Mouse (Mus musculus): ENCODE results near the gene Pnck. TPM values are rescaled to one million over a fixed set of nuclear protein-coding genes. Genes with fewer than 3 reads are reported as not detected.

Gene Pnck
- polyA plus RNA-seq, 1 experiment from 2014 or later: 22.4 TPM

GRCm38 (mm10) chrX:73655529-73655928 lies 4.4 kb downstream of the Pnck start:
- H3K9ac ChIP-seq (ENCODE audit: low read length): no peak overlapping the region
- no peak for ATAC-seq (ENCODE audit: insufficient read depth, low FRiP score)
- no peaks in the 10 kb centered on the region; the same call in 1 of the 2 replicates for H3K27me3 ChIP-seq (ENCODE audit: control insufficient read depth, insufficient read depth, low read length)
- no peaks in the 10 kb centered on the region for H3K36me3 ChIP-seq (ENCODE audit: control insufficient read depth, insufficient read depth, low read length)
- no peaks in the 10 kb centered on the region for H3K9me3 ChIP-seq (replicated peaks; ENCODE audit: control insufficient read depth, low read length)
- WGBS: 62% methylated on average over 3 of the region's 3 CpGs
- H3K4me1 ChIP-seq (ENCODE audit: control insufficient read depth, insufficient read depth, low read length): no peaks in the 10 kb centered on the region
- no peak overlapping the region for H3K27ac ChIP-seq (ENCODE audit: low read length)
- no peak overlapping the region for H3K4me3 ChIP-seq (replicated peaks; ENCODE audit: low read length)
- H3K4me2 ChIP-seq (ENCODE audit: low read depth, low read length): no peak overlapping the region

DNA sequence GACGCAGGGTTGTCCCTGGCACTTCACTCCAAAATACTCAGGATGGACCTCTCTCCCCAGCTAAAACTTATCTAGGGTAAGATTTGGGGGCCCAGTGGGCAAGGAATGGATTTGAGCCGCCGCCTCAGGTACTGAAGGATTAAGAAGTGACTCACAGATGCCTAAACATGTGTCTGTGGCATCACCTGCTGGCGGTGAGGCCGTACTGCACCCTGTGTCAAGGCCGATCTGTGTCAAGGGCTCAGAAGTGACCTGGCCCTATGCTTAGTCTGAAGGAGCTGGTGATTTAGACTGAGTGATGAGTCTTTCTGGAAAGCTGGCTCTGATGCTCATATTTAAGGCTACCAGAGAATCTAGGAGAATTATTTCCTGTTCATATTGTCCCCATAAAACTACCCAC lies 5.7 kb downstream of the Pnck start:
- Histone ChIP-seq H3K4me2 (ENCODE audit: low read depth, low read length) (no peak overlapping the region), H3K9ac (ENCODE audit: low read length) (no peak overlapping the region), H3K36me3 (ENCODE audit: control insufficient read depth, insufficient read depth, low read length) (no peaks in the 10 kb centered on the region), H3K4me3 (replicated peaks; ENCODE audit: low read length) (no peak overlapping the region), H3K27me3 (ENCODE audit: control insufficient read depth, insufficient read depth, low read length) (no peaks in the 10 kb centered on the region), H3K9me3 (replicated peaks; ENCODE audit: control insufficient read depth, low read length) (no peaks in the 10 kb centered on the region), H3K4me1 (ENCODE audit: control insufficient read depth, insufficient read depth, low read length) (no peaks in the 10 kb centered on the region), H3K27ac (ENCODE audit: low read length) (no peak overlapping the region)
- 10% methylated on average over 6 of the region's 6 CpGs for WGBS
- ATAC-seq (ENCODE audit: insufficient read depth, low FRiP score): peak; percentile 52; the same call in 1 of the 2 replicates

DNA sequence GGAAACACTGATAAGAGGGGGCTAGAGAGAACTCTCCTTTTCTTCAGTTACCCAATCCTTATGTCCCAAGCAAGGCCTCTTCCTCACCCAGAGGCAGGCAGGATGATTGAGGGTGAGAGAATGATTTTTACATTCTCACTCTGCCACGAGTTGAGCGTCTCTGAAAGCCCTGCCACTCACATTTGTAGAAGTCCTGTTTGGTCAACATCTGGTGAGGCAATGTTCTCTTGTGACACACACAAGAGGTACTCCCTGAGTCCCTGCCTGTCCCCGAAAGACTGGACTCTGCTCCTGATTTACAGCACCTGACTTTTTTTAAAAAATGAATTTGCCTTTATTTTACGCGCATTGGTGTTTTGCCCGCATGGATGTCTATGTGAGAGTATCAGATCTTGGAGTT lies 6.5 kb downstream of the Pnck start:
- H3K36me3 ChIP-seq (ENCODE audit: control insufficient read depth, insufficient read depth, low read length): no peaks in the 10 kb centered on the region
- no peaks in the 10 kb centered on the region for H3K9me3 ChIP-seq (replicated peaks; ENCODE audit: control insufficient read depth, low read length)
- 83% methylated on average over 6 of the region's 6 CpGs for WGBS
- no peak overlapping the region for H3K4me3 ChIP-seq (replicated peaks; ENCODE audit: low read length)
- H3K9ac ChIP-seq (ENCODE audit: low read length): no peak overlapping the region
- no peak for ATAC-seq (ENCODE audit: insufficient read depth, low FRiP score)
- H3K27me3 ChIP-seq (ENCODE audit: control insufficient read depth, insufficient read depth, low read length): no peaks in the 10 kb centered on the region
- H3K4me1 ChIP-seq (ENCODE audit: control insufficient read depth, insufficient read depth, low read length): no peaks in the 10 kb centered on the region
- H3K4me2 ChIP-seq (ENCODE audit: low read depth, low read length): no peak overlapping the region
- H3K27ac ChIP-seq (ENCODE audit: low read length): no peak overlapping the region

- no peak overlapping the region for H3K9ac ChIP-seq (ENCODE audit: low read length)
- H3K27me3 ChIP-seq (ENCODE audit: control insufficient read depth, insufficient read depth, low read length): no peaks in the 10 kb centered on the region
- no peak overlapping the region for H3K27ac ChIP-seq (ENCODE audit: low read length)
- H3K36me3 ChIP-seq (ENCODE audit: control insufficient read depth, insufficient read depth, low read length): no peaks in the 10 kb centered on the region
- no peaks in the 10 kb centered on the region for H3K4me1 ChIP-seq (ENCODE audit: control insufficient read depth, insufficient read depth, low read length)
- WGBS: 46% methylated on average over 3 of the region's 3 CpGs
- no peak for ATAC-seq (ENCODE audit: insufficient read depth, low FRiP score)
- H3K9me3 ChIP-seq (replicated peaks; ENCODE audit: control insufficient read depth, low read length): no peaks in the 10 kb centered on the region
- H3K4me3 ChIP-seq (replicated peaks; ENCODE audit: low read length): no peak overlapping the region
- H3K4me2 ChIP-seq (ENCODE audit: low read depth, low read length): no peak overlapping the region
Measured at GRCm38 (mm10) chrX:73650869-73651268, 9.0 kb downstream of the Pnck start.

GRCm38 (mm10) chrX:73645121-73645520 lies 14.8 kb downstream of the Pnck start:
- H3K36me3 ChIP-seq (ENCODE audit: control insufficient read depth, insufficient read depth, low read length): no peaks in the 10 kb centered on the region
- WGBS: 37% methylated on average over 4 of the region's 4 CpGs
- H3K4me3 ChIP-seq (replicated peaks; ENCODE audit: low read length): no peak overlapping the region
- H3K27ac ChIP-seq (ENCODE audit: low read length): no peak overlapping the region
- H3K27me3 ChIP-seq (ENCODE audit: control insufficient read depth, insufficient read depth, low read length): peaks cover 5% of the 10 kb centered on the region; the same call in 1 of the 2 replicates
- no peak for ATAC-seq (ENCODE audit: insufficient read depth, low FRiP score)
- H3K9ac ChIP-seq (ENCODE audit: low read length): no peak overlapping the region
- no peaks in the 10 kb centered on the region for H3K4me1 ChIP-seq (ENCODE audit: control insufficient read depth, insufficient read depth, low read length)
- no peak overlapping the region for H3K4me2 ChIP-seq (ENCODE audit: low read depth, low read length)
- no peaks in the 10 kb centered on the region for H3K9me3 ChIP-seq (replicated peaks; ENCODE audit: control insufficient read depth, low read length)

- Histone ChIP-seq H3K9ac (ENCODE audit: low read length) (peak overlapping the region; percentile 60), H3K27ac (ENCODE audit: low read length) (no peak overlapping the region), H3K36me3 (ENCODE audit: control insufficient read depth, insufficient read depth, low read length) (no peaks in the 10 kb centered on the region), H3K4me1 (ENCODE audit: control insufficient read depth, insufficient read depth, low read length) (0 out of 2 replicates have a peak, but pooled peaks cover 4% of the 10 kb centered on the region), H3K27me3 (ENCODE audit: control insufficient read depth, insufficient read depth, low read length) (peaks cover 29% of the 10 kb centered on the region), H3K9me3 (replicated peaks; ENCODE audit: control insufficient read depth, low read length) (no peaks in the 10 kb centered on the region), H3K4me2 (ENCODE audit: low read depth, low read length) (peak overlapping the region; percentile 63), H3K4me3 (replicated peaks; ENCODE audit: low read length) (peak overlapping the region; percentile 45)
- ATAC-seq (ENCODE audit: insufficient read depth, low FRiP score): no peak
- 15% methylated on average over 39 of the region's 41 CpGs for WGBS
Measured at GRCm38 (mm10) chrX:73639901-73640469, 19.9 kb downstream of the Pnck start.

GRCm38 (mm10) chrX:73639255-73639675 lies 20.7 kb downstream of the Pnck start, which contains the start of gene Dusp9:
Gene Dusp9 (plus strand): TSS chrX:73639419.
- Histone ChIP-seq H3K4me2 (ENCODE audit: low read depth, low read length) (peak within 1 kb of the TSS; percentile 63), H3K9ac (ENCODE audit: low read length) (peak within 1 kb of the TSS; percentile 60), H3K27me3 (ENCODE audit: control insufficient read depth, insufficient read depth, low read length) (peaks cover 30% of the 10 kb centered on the region), H3K4me3 (replicated peaks; ENCODE audit: low read length) (peak within 1 kb of the TSS; percentile 45), H3K36me3 (ENCODE audit: control insufficient read depth, insufficient read depth, low read length) (no peaks in the 10 kb centered on the region), H3K27ac (ENCODE audit: low read length) (no peak within 1 kb of the TSS), H3K4me1 (ENCODE audit: control insufficient read depth, insufficient read depth, low read length) (0 out of 2 replicates have a peak, but pooled peaks cover 4% of the 10 kb centered on the region), H3K9me3 (replicated peaks; ENCODE audit: control insufficient read depth, low read length) (no peaks in the 10 kb centered on the region)
- 16% methylated on average over 27 of the region's 28 CpGs for WGBS
- ATAC-seq (ENCODE audit: insufficient read depth, low FRiP score): peak; percentile 83

GRCm38 (mm10) chrX:73637415-73637814 lies 22.5 kb downstream of the Pnck start:
- Histone ChIP-seq H3K36me3 (ENCODE audit: control insufficient read depth, insufficient read depth, low read length) (no peaks in the 10 kb centered on the region), H3K9ac (ENCODE audit: low read length) (peak overlapping the region; percentile 35; the same call in 1 of the 2 replicates), H3K4me3 (replicated peaks; ENCODE audit: low read length) (peak overlapping the region; percentile 31), H3K9me3 (replicated peaks; ENCODE audit: control insufficient read depth, low read length) (no peaks in the 10 kb centered on the region), H3K4me2 (ENCODE audit: low read depth, low read length) (peak overlapping the region; percentile 53), H3K27me3 (ENCODE audit: control insufficient read depth, insufficient read depth, low read length) (peaks cover 35% of the 10 kb centered on the region), H3K27ac (ENCODE audit: low read length) (no peak overlapping the region), H3K4me1 (ENCODE audit: control insufficient read depth, insufficient read depth, low read length) (0 out of 2 replicates have a peak, but pooled peaks cover 4% of the 10 kb centered on the region)
- no peak for ATAC-seq (ENCODE audit: insufficient read depth, low FRiP score)
- 12% methylated on average over 19 of the region's 19 CpGs for WGBS

DNA sequence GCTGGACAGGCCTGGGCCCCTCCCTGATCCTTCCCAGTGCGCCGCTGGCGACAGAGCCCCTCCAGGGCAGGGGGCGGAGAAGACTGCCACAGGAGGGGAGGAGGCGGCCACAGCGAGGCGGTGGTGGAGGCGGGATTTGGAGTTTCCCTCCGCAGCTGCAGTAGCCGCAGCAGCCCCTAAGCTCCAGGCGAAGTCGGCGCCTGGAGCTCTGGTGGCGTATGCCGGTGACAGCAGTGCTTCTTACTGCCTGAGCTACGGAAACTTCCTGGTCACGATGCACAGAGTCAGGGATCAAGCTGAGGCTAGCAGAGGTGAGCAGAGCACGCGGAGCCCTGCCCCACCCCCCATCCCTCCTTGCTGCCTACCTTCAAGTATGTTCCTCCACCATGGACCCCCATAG lies 24.5 kb downstream of the Pnck start:
- H3K27me3 ChIP-seq (ENCODE audit: control insufficient read depth, insufficient read depth, low read length): peaks cover 33% of the 10 kb centered on the region
- no peak for ATAC-seq (ENCODE audit: insufficient read depth, low FRiP score)
- H3K4me2 ChIP-seq (ENCODE audit: low read depth, low read length): peak overlapping the region; percentile 44
- no peaks in the 10 kb centered on the region for H3K36me3 ChIP-seq (ENCODE audit: control insufficient read depth, insufficient read depth, low read length)
- H3K9ac ChIP-seq (ENCODE audit: low read length): peak overlapping the region; percentile 31; the same call in 1 of the 2 replicates
- H3K9me3 ChIP-seq (replicated peaks; ENCODE audit: control insufficient read depth, low read length): no peaks in the 10 kb centered on the region
- no peak overlapping the region for H3K27ac ChIP-seq (ENCODE audit: low read length)
- 0 out of 2 replicates have a peak, but pooled peaks cover 4% of the 10 kb centered on the region for H3K4me1 ChIP-seq (ENCODE audit: control insufficient read depth, insufficient read depth, low read length)
- peak overlapping the region; percentile 20 for H3K4me3 ChIP-seq (replicated peaks; ENCODE audit: low read length)
- 14% methylated on average over 15 of the region's 19 CpGs for WGBS
